Mouse (Mus musculus): ENCODE data around the gene Ces1a.

Ces1a gene

GRCm38 (mm10) chr8:93010286-93010685 is 37.7 kb downstream of the Ces1a start:
- in situ Hi-C loops (cut with MboI; ENCODE audit: unreplicated experiment in 2 of 2), result loop anchor here (5.0 to 10.0 kb wide), 4 partner anchors 1045 to 1485 kb away; no protein-coding TSS in a partner anchor

- in situ Hi-C loops (cut with MboI; ENCODE audit: unreplicated experiment in 2 of 2), result no loop called here
These were observed 49.4 kb downstream of the Ces1a start for GRCm38 (mm10) chr8:92998600-92998999.

DNA sequence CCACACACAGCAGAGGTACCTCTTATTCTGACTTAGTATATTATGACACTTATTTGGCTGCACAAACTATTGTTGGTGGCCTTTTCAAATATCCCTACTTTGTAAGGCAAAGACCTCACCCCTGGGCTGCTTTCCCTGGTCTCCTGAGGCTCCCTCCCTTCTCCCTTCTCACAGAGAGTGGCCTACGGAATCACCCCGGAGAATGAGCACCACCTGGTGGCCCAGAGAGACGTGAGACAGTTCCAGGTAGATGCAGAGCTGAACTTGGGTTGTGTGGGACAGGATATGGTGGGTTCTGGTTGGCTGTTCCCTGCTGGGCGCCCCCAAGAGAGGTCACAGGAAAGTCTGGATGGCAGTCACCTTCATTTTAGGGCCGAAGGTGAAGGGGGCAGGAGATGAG is 51.2 kb downstream of the Ces1a start:
- in situ Hi-C loops (cut with MboI; ENCODE audit: unreplicated experiment in 2 of 2), result no loop called here

DNA sequence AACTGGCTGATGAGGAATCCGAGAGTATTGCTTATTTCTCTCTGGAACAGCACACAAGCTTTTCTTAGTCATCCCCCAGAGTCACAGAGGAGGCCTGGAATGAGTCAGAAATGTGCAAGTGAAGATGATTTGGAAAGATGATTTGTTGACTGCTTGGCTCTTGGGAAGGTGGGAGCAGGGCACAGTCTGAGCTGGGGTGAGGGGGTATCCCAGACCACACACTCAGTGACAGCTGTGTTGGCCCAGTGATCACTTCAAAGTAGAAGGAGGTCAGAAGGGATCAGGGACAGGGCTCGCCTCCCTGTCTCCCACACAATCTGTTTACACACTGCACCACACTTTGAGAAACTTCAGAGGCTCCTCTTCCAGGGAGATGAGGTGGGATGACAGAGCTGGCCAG is 63.6 kb downstream of the Ces1a start:
- in situ Hi-C loops (cut with MboI; ENCODE audit: unreplicated experiment in 2 of 2), result no loop called here

DNA sequence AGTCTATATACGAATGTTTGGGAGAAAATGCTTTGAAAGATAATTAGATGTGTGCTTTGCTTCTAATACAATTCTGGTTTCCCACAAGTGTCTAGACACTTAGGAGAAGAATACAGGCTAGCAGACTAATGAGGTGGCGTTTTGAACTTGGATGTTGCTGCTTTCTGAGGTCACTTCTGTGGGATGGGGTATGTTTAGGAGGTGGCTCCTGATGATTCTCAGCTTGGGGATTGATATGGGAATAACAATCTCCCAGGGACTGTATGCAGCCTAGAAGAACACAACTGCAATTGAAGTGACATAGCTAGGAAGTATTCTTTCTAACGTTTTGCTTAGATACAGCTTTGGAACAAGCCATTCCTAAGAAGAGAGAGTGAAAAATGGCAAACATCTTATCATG is 65.5 kb downstream of the Ces1a start:
- in situ Hi-C loops (cut with MboI; ENCODE audit: unreplicated experiment in 2 of 2), result no loop called here

DNA sequence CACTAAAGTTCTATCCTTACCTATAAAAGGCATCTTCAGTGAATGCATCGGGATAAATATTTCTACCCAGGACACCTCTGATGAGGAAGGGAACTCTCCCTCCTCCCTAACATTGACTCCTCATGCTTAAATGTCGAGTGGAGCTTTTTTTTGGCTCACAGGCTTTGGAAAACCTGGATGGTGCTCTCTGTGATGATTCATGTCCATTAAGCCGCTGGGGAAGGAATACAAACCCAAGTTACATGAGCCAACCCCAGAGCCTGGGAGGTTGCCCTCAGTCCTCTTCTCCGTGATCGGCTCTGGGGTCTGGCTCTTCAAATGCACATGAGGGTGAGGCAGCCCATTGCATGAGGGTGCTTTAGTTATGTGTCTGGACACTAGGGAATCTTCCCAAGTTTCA is 71.3 kb downstream of the Ces1a start:
- in situ Hi-C loops (cut with MboI; ENCODE audit: unreplicated experiment in 2 of 2), result no loop called here

GRCm38 (mm10) chr8:92972949-92973348 is 75.0 kb downstream of the Ces1a start:
- in situ Hi-C loops (cut with MboI; ENCODE audit: unreplicated experiment in 2 of 2), result no loop called here

Data from v-Abl transformed pro-B cells (cell line).